Mouse (Mus musculus): ENCODE results near the gene Adcyap1r1. TPM values are rescaled to one million over a fixed set of nuclear protein-coding genes. Genes with fewer than 3 reads are reported as not detected.

Gene Adcyap1r1
- polyA plus RNA-seq, 1 experiment from 2014 or later: 9.7 TPM

GRCm38 (mm10) chr6:55501061-55501460 lies 49.3 kb downstream of the Adcyap1r1 start:
- Histone ChIP-seq H3K4me2 (ENCODE audit: low read length) (no peak overlapping the region), H3K9me3 (ENCODE audit: control insufficient read depth, low read length) (no peaks in the 10 kb centered on the region), H3K36me3 (ENCODE audit: control insufficient read depth, insufficient read depth, low read length) (no peaks in the 10 kb centered on the region), H3K27ac (ENCODE audit: low read depth) (no peak overlapping the region), H3K4me3 (ENCODE audit: low read depth, low read length) (no peak overlapping the region), H3K9ac (ENCODE audit: low read length) (no peak overlapping the region), H3K4me1 (replicated peaks; ENCODE audit: control insufficient read depth, insufficient read depth, low read length) (no peaks in the 10 kb centered on the region), H3K27me3 (replicated peaks; ENCODE audit: control insufficient read depth, insufficient read depth, low read length) (no peaks in the 10 kb centered on the region)
- ATAC-seq (replicated peaks; ENCODE audit: low FRiP score, low TSS enrichment, low read depth): no peak
- DNase-seq (ENCODE audit: low spot score): no peak
- WGBS: 33% methylated on average over 6 of the region's 6 CpGs

GRCm38 (mm10) chr6:55502309-55502708 lies 50.5 kb downstream of the Adcyap1r1 start:
- no peak overlapping the region for H3K4me3 ChIP-seq (ENCODE audit: low read depth, low read length)
- no peak for ATAC-seq (replicated peaks; ENCODE audit: low FRiP score, low TSS enrichment, low read depth)
- H3K27ac ChIP-seq (ENCODE audit: low read depth): no peak overlapping the region
- 95% methylated on average over 7 of the region's 7 CpGs for WGBS
- H3K9ac ChIP-seq (ENCODE audit: low read length): no peak overlapping the region
- H3K36me3 ChIP-seq (ENCODE audit: control insufficient read depth, insufficient read depth, low read length): no peaks in the 10 kb centered on the region
- H3K27me3 ChIP-seq (replicated peaks; ENCODE audit: control insufficient read depth, insufficient read depth, low read length): no peaks in the 10 kb centered on the region
- DNase-seq (ENCODE audit: low spot score): no peak
- no peaks in the 10 kb centered on the region for H3K9me3 ChIP-seq (ENCODE audit: control insufficient read depth, low read length)
- H3K4me1 ChIP-seq (replicated peaks; ENCODE audit: control insufficient read depth, insufficient read depth, low read length): no peaks in the 10 kb centered on the region
- no peak overlapping the region for H3K4me2 ChIP-seq (ENCODE audit: low read length)

- Histone ChIP-seq H3K4me3 (ENCODE audit: low read depth, low read length) (no peak overlapping the region), H3K4me1 (replicated peaks; ENCODE audit: control insufficient read depth, insufficient read depth, low read length) (no peaks in the 10 kb centered on the region), H3K9me3 (ENCODE audit: control insufficient read depth, low read length) (no peaks in the 10 kb centered on the region), H3K4me2 (ENCODE audit: low read length) (no peak overlapping the region), H3K27me3 (replicated peaks; ENCODE audit: control insufficient read depth, insufficient read depth, low read length) (no peaks in the 10 kb centered on the region), H3K36me3 (ENCODE audit: control insufficient read depth, insufficient read depth, low read length) (no peaks in the 10 kb centered on the region), H3K27ac (ENCODE audit: low read depth) (no peak overlapping the region), H3K9ac (ENCODE audit: low read length) (no peak overlapping the region)
- WGBS: 96% methylated on average over 2 of the region's 2 CpGs
- no peak for ATAC-seq (replicated peaks; ENCODE audit: low FRiP score, low TSS enrichment, low read depth)
- DNase-seq (ENCODE audit: low spot score): no peak
Measured at GRCm38 (mm10) chr6:55504797-55505488, 53.2 kb downstream of the Adcyap1r1 start.

GRCm38 (mm10) chr6:55506519-55506918 lies 54.7 kb downstream of the Adcyap1r1 start:
- H3K27me3 ChIP-seq (replicated peaks; ENCODE audit: control insufficient read depth, insufficient read depth, low read length): no peaks in the 10 kb centered on the region
- peak; percentile 66 for DNase-seq (ENCODE audit: low spot score)
- H3K27ac ChIP-seq (ENCODE audit: low read depth): no peak overlapping the region
- H3K36me3 ChIP-seq (ENCODE audit: control insufficient read depth, insufficient read depth, low read length): no peaks in the 10 kb centered on the region
- H3K4me3 ChIP-seq (ENCODE audit: low read depth, low read length): no peak overlapping the region
- no peaks in the 10 kb centered on the region for H3K9me3 ChIP-seq (ENCODE audit: control insufficient read depth, low read length)
- 75% methylated on average over 4 of the region's 4 CpGs for WGBS
- H3K4me1 ChIP-seq (replicated peaks; ENCODE audit: control insufficient read depth, insufficient read depth, low read length): no peaks in the 10 kb centered on the region
- no peak overlapping the region for H3K4me2 ChIP-seq (ENCODE audit: low read length)
- no peak for ATAC-seq (replicated peaks; ENCODE audit: low FRiP score, low TSS enrichment, low read depth)
- H3K9ac ChIP-seq (ENCODE audit: low read length): no peak overlapping the region

GRCm38 (mm10) chr6:55509130-55509870 lies 57.5 kb downstream of the Adcyap1r1 start:
- ATAC-seq (replicated peaks; ENCODE audit: low FRiP score, low TSS enrichment, low read depth) (peak; percentile 75), DNase-seq (ENCODE audit: low spot score) (no peak)
- Histone ChIP-seq H3K4me3 (ENCODE audit: low read depth, low read length) (no peak overlapping the region), H3K4me2 (ENCODE audit: low read length) (no peak overlapping the region), H3K36me3 (ENCODE audit: control insufficient read depth, insufficient read depth, low read length) (no peaks in the 10 kb centered on the region), H3K27me3 (replicated peaks; ENCODE audit: control insufficient read depth, insufficient read depth, low read length) (no peaks in the 10 kb centered on the region), H3K9me3 (ENCODE audit: control insufficient read depth, low read length) (no peaks in the 10 kb centered on the region), H3K9ac (ENCODE audit: low read length) (no peak overlapping the region), H3K4me1 (replicated peaks; ENCODE audit: control insufficient read depth, insufficient read depth, low read length) (no peaks in the 10 kb centered on the region), H3K27ac (ENCODE audit: low read depth) (no peak overlapping the region)
- 59% methylated on average over 6 of the region's 6 CpGs for WGBS

- DNase-seq (ENCODE audit: low spot score) (peak; percentile 94), ATAC-seq (replicated peaks; ENCODE audit: low FRiP score, low TSS enrichment, low read depth) (peak; percentile 74)
- WGBS: 27% methylated on average over 12 of the region's 12 CpGs
- no peaks in the 10 kb centered on the region for H3K4me1 ChIP-seq (replicated peaks; ENCODE audit: control insufficient read depth, insufficient read depth, low read length)
- H3K27ac ChIP-seq (ENCODE audit: low read depth): no peak overlapping the region
- no peaks in the 10 kb centered on the region for H3K27me3 ChIP-seq (replicated peaks; ENCODE audit: control insufficient read depth, insufficient read depth, low read length)
- H3K9ac ChIP-seq (ENCODE audit: low read length): no peak overlapping the region
- H3K9me3 ChIP-seq (ENCODE audit: control insufficient read depth, low read length): no peaks in the 10 kb centered on the region
- no peak overlapping the region for H3K4me3 ChIP-seq (ENCODE audit: low read depth, low read length)
- no peaks in the 10 kb centered on the region for H3K36me3 ChIP-seq (ENCODE audit: control insufficient read depth, insufficient read depth, low read length)
- no peak overlapping the region for H3K4me2 ChIP-seq (ENCODE audit: low read length)
Measured at GRCm38 (mm10) chr6:55511212-55512065, 59.7 kb downstream of the Adcyap1r1 start.

GRCm38 (mm10) chr6:55512066-55512703 lies 60.4 kb downstream of the Adcyap1r1 start:
- Histone ChIP-seq H3K4me3 (ENCODE audit: low read depth, low read length) (no peak overlapping the region), H3K36me3 (ENCODE audit: control insufficient read depth, insufficient read depth, low read length) (no peaks in the 10 kb centered on the region), H3K4me1 (replicated peaks; ENCODE audit: control insufficient read depth, insufficient read depth, low read length) (no peaks in the 10 kb centered on the region), H3K4me2 (ENCODE audit: low read length) (no peak overlapping the region), H3K9me3 (ENCODE audit: control insufficient read depth, low read length) (no peaks in the 10 kb centered on the region), H3K27ac (ENCODE audit: low read depth) (no peak overlapping the region), H3K27me3 (replicated peaks; ENCODE audit: control insufficient read depth, insufficient read depth, low read length) (no peaks in the 10 kb centered on the region), H3K9ac (ENCODE audit: low read length) (no peak overlapping the region)
- DNase-seq (ENCODE audit: low spot score) (no peak), ATAC-seq (replicated peaks; ENCODE audit: low FRiP score, low TSS enrichment, low read depth) (no peak)
- 56% methylated on average over 19 of the region's 19 CpGs for WGBS

GRCm38 (mm10) chr6:55513477-55513876 lies 61.7 kb downstream of the Adcyap1r1 start:
- DNase-seq (ENCODE audit: low spot score) (no peak), ATAC-seq (replicated peaks; ENCODE audit: low FRiP score, low TSS enrichment, low read depth) (no peak)
- Histone ChIP-seq H3K9ac (ENCODE audit: low read length) (no peak overlapping the region), H3K27me3 (replicated peaks; ENCODE audit: control insufficient read depth, insufficient read depth, low read length) (no peaks in the 10 kb centered on the region), H3K9me3 (ENCODE audit: control insufficient read depth, low read length) (no peaks in the 10 kb centered on the region), H3K4me1 (replicated peaks; ENCODE audit: control insufficient read depth, insufficient read depth, low read length) (no peaks in the 10 kb centered on the region), H3K4me2 (ENCODE audit: low read length) (no peak overlapping the region), H3K4me3 (ENCODE audit: low read depth, low read length) (no peak overlapping the region), H3K27ac (ENCODE audit: low read depth) (no peak overlapping the region), H3K36me3 (ENCODE audit: control insufficient read depth, insufficient read depth, low read length) (no peaks in the 10 kb centered on the region)
- WGBS: 64% methylated on average over 5 of the region's 5 CpGs

Measured in intestine, embryonic 14.5 days (tissue).